Mouse (Mus musculus): ENCODE results near the gene Hspg2. TPM values are rescaled to one million over a fixed set of nuclear protein-coding genes. Genes with fewer than 3 reads are reported as not detected.

Hspg2 gene
- total and polyA plus RNA-seq, 3 experiments, result 114 to 190 (median 174) TPM

- peak overlapping the region; percentile 36 for H3K4me3 ChIP-seq
- H3K4me1 ChIP-seq (ENCODE audit: control insufficient read depth, insufficient read depth, low read length), result peaks cover 68% of the 10 kb centered on the region
- no peaks in the 10 kb centered on the region for H3K27me3 ChIP-seq (ENCODE audit: control insufficient read depth, insufficient read depth, low read length)
- H3K36me3 ChIP-seq (ENCODE audit: control insufficient read depth, insufficient read depth, low read length), result peaks cover 18% of the 10 kb centered on the region
- no peak for TF ChIP-seq CTCF (IDR thresholded peaks at IDR 0.05)
- peak; percentile 65; the same call in 1 of the 2 replicates for TF ChIP-seq POLR2A (IDR thresholded peaks at IDR 0.05; ENCODE audit: insufficient read depth, low read depth, low read length)
- TF ChIP-seq EP300 (IDR thresholded peaks at IDR 0.05; ENCODE audit: insufficient read depth, low read depth, low read length), result peak; percentile 97
- 39% methylated on average over 5 of the region's 5 CpGs for WGBS
- H3K79me2 ChIP-seq (replicated peaks; ENCODE audit: control insufficient read depth, insufficient read depth, low read length), result peaks cover 9% of the 10 kb centered on the region
- H3K9ac ChIP-seq (ENCODE audit: low read depth, low read length), result peak overlapping the region; percentile 47; the same call in 1 of the 2 replicates
- H3K27ac ChIP-seq, result peak overlapping the region; percentile 95
- intact Hi-C loops (cut with DNase I), result loop anchor here (1.0 kb wide), 2 partner anchors 10 to 20 kb away; no protein-coding TSS in a partner anchor
- DNase-seq, result peak; percentile 56 to 76
Measured at GRCm38 (mm10) chr4:137478306-137478705, 9.7 kb downstream of the Hspg2 start.

GRCm38 (mm10) chr4:137479757-137480156, 11.2 kb downstream of the Hspg2 start:
- TF ChIP-seq POLR2A (IDR thresholded peaks at IDR 0.05; ENCODE audit: insufficient read depth, low read depth, low read length), result no peak
- no peak for TF ChIP-seq EP300 (IDR thresholded peaks at IDR 0.05; ENCODE audit: insufficient read depth, low read depth, low read length)
- TF ChIP-seq CTCF (IDR thresholded peaks at IDR 0.05), result no peak
- peaks cover 20% of the 10 kb centered on the region for H3K36me3 ChIP-seq (ENCODE audit: control insufficient read depth, insufficient read depth, low read length)
- intact Hi-C loops (cut with DNase I), result no loop called here
- 0 out of 2 replicates have a peak overlapping the region, but pooled peaks have one; percentile 16 for H3K9ac ChIP-seq (ENCODE audit: low read depth, low read length)
- H3K27ac ChIP-seq, result peak overlapping the region; percentile 95
- 23% methylated on average over 6 of the region's 6 CpGs for WGBS
- peaks cover 7% of the 10 kb centered on the region for H3K79me2 ChIP-seq (replicated peaks; ENCODE audit: control insufficient read depth, insufficient read depth, low read length)
- DNase-seq, result peak; percentile 30 to 41
- H3K4me3 ChIP-seq, result no peak overlapping the region
- no peaks in the 10 kb centered on the region for H3K27me3 ChIP-seq (ENCODE audit: control insufficient read depth, insufficient read depth, low read length)
- peaks cover 69% of the 10 kb centered on the region for H3K4me1 ChIP-seq (ENCODE audit: control insufficient read depth, insufficient read depth, low read length)

GRCm38 (mm10) chr4:137480191-137480992, 11.8 kb downstream of the Hspg2 start:
- DNase-seq, result peak; percentile 20 to 26
- Histone ChIP-seq H3K27ac (peak overlapping the region; percentile 95), H3K9ac (ENCODE audit: low read depth, low read length) (peak overlapping the region; percentile 8; the same call in 1 of the 2 replicates), H3K4me3 (no peak overlapping the region; the same call in 1 of the 2 replicates), H3K36me3 (ENCODE audit: control insufficient read depth, insufficient read depth, low read length) (peaks cover 21% of the 10 kb centered on the region), H3K4me1 (ENCODE audit: control insufficient read depth, insufficient read depth, low read length) (peaks cover 70% of the 10 kb centered on the region), H3K79me2 (replicated peaks; ENCODE audit: control insufficient read depth, insufficient read depth, low read length) (peaks cover 7% of the 10 kb centered on the region), H3K27me3 (ENCODE audit: control insufficient read depth, insufficient read depth, low read length) (no peaks in the 10 kb centered on the region)
- TF ChIP-seq EP300 (IDR thresholded peaks at IDR 0.05; ENCODE audit: insufficient read depth, low read depth, low read length), result no peak
- TF ChIP-seq CTCF (IDR thresholded peaks at IDR 0.05), result no peak
- no peak for TF ChIP-seq POLR2A (IDR thresholded peaks at IDR 0.05; ENCODE audit: insufficient read depth, low read depth, low read length)
- intact Hi-C loops (cut with DNase I), result no loop called here
- 32% methylated on average over 19 of the region's 19 CpGs for WGBS

DNA sequence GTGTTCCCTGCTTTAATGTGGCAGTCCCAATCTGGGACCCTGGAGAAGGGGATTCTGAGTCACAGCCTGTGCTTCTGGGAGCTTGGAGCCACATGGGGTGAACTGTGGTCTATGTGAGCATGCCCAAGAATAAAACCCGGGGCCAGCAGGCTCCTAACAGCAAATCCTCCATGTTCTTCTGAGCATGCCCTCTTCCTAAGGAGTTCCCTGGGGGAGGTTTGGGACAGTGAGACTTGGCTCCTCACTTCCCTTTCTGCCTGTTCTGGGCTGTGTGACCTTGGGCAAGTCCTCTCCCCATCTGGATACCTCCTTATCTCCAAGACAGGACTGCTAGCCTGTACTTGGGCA, 12.4 kb downstream of the Hspg2 start:
- Histone ChIP-seq H3K4me3 (no peak overlapping the region; the same call in 1 of the 2 replicates), H3K79me2 (replicated peaks; ENCODE audit: control insufficient read depth, insufficient read depth, low read length) (peaks cover 7% of the 10 kb centered on the region), H3K36me3 (ENCODE audit: control insufficient read depth, insufficient read depth, low read length) (peaks cover 27% of the 10 kb centered on the region), H3K27me3 (ENCODE audit: control insufficient read depth, insufficient read depth, low read length) (no peaks in the 10 kb centered on the region), H3K4me1 (ENCODE audit: control insufficient read depth, insufficient read depth, low read length) (peaks cover 70% of the 10 kb centered on the region), H3K9ac (ENCODE audit: low read depth, low read length) (peak overlapping the region; percentile 8; the same call in 1 of the 2 replicates), H3K27ac (peak overlapping the region; percentile 95)
- 9% methylated on average over 1 of the region's 1 CpGs for WGBS
- TF ChIP-seq EP300 (IDR thresholded peaks at IDR 0.05; ENCODE audit: insufficient read depth, low read depth, low read length), result no peak
- peak in 1 of 2 experiments; percentile 50 for DNase-seq
- intact Hi-C loops (cut with DNase I), result no loop called here

DNA sequence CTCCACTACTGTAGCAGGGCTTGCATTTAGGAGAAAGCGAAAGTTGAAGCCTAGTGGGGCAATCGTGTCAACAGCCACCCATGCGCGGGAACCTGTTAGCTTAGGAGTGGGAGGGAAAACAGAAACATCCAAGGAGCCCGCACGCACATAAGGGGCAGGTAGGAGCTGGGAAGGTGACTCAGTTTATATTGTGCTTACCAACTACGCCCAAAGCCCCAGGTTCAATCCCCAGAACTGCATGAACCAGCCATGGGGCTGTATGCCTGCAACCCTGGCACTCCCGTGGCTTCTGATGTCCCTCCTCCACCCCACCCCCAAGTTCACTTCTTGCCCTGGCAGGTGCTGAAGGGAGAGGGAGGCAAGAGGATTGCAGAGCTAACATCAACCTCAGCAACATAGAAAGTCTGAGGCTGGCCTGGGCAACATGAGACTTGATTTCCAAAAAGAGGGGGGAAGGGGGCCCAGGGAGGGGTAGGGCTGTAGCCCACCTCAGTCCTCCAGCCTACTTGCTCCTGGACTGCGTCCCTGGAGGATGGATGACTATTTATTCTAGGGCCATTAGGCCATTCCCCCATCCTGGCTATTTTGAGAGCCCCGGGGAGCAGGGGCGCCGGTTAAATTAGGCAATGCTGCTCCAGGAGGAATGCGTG, 12.9 kb downstream of the Hspg2 start:
- TF ChIP-seq EP300 (IDR thresholded peaks at IDR 0.05; ENCODE audit: insufficient read depth, low read depth, low read length) (no peak), POLR2A (IDR thresholded peaks at IDR 0.05; ENCODE audit: insufficient read depth, low read depth, low read length) (no peak), CTCF (IDR thresholded peaks at IDR 0.05) (no peak)
- Histone ChIP-seq H3K4me1 (ENCODE audit: control insufficient read depth, insufficient read depth, low read length) (peaks cover 72% of the 10 kb centered on the region), H3K9ac (ENCODE audit: low read depth, low read length) (peak overlapping the region; percentile 31), H3K27me3 (ENCODE audit: control insufficient read depth, insufficient read depth, low read length) (no peaks in the 10 kb centered on the region), H3K79me2 (replicated peaks; ENCODE audit: control insufficient read depth, insufficient read depth, low read length) (peaks cover 7% of the 10 kb centered on the region), H3K27ac (peak overlapping the region; percentile 95), H3K4me3 (no peak overlapping the region), H3K36me3 (ENCODE audit: control insufficient read depth, insufficient read depth, low read length) (peaks cover 27% of the 10 kb centered on the region)
- peak; percentile 29 to 40 for DNase-seq
- intact Hi-C loops (cut with DNase I), result no loop called here
- WGBS, result 44% methylated on average over 13 of the region's 13 CpGs
